Mouse (Mus musculus): ENCODE results near the gene Ddost. TPM values are rescaled to one million over a fixed set of nuclear protein-coding genes. Genes with fewer than 3 reads are reported as not detected.

Ddost gene
- total RNA-seq, 2 experiments from 2014 or later = 51.0 to 59.3 TPM

DNA sequence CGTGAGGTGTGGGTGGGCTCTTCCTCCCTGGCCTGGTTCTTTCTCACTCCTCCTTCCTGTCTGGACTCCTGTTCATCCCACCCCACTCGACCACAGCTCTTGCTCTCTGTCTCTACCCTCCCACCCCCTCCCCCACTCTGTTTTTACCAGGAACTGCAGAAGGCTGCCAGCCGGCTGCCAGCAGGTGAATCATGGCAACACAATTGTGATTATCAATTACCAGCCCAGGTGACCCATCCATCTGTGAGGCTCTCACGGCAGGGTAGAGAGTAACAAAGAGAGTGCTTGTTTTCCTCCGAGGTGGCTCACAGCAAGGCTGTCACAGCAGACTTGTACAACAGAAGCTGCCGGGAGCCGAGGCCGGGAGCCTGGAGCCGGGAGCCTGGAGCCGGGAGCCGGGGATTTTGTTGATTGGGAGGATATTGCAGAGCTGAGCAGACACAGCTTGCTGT lies 56.9 kb downstream of the Ddost start:
- DNase-seq = no peak
- intact Hi-C loops (cut with DNase I; ENCODE audit: low total_unique reads) = no loop called here

Small RNA genes lying within 50 kb of the gene (microRNA-seq; reads per million reads assigned to microRNA genes)
- gene Gm27646 (0 reads per million in 2 experiments), gene Mir7019 (0.96 to 3.5 reads per million in 2 experiments)

Other genes starting within 250 kb of the Ddost start
- 10 to 100 TPM; 49.4 to 49.6 TPM for gene Hp1bp3, start 88.4 kb upstream of the Ddost start, total RNA-seq (2021)
- not detected for gene Sh2d5, start 54.3 kb upstream of the Ddost start, total RNA-seq (2021)
- not detected for gene Kif17, start 54.3 kb upstream of the Ddost start, total RNA-seq (2021)
- 100 to 1,000 TPM; 259 to 277 TPM for gene Pink1, start 21.6 kb downstream of the Ddost start, total RNA-seq (2021)
- gene Cda, start 63.3 kb downstream of the Ddost start, total RNA-seq (2021) = 1 to 10 TPM in 1 of 2 experiments, under 1 TPM in 1; 0.55 to 1.9 TPM
- under 1 TPM in 1 of 2 experiments, not detected in 1; 0.08 TPM for gene Fam43b, start 91.8 kb downstream of the Ddost start, total RNA-seq (2021)
- 10 to 100 TPM; 31.1 to 34.2 TPM for gene Mul1, start 129.9 kb downstream of the Ddost start, total RNA-seq (2021)
- 1 to 10 TPM; 4.4 to 4.6 TPM for gene Camk2n1, start 149.6 kb downstream of the Ddost start, total RNA-seq (2021)

Data from gastrocnemius, postnatal 14 days (tissue).